Mouse (Mus musculus) liver, adult 2 months (tissue): Measurements from ENCODE around the gene Olfr279.

ENCODE experiments used
- CTCF ChIP-seq: fragments of 200-500 bp; IDR thresholded peaks from 2 replicates; pipeline ENCODE4 v1.5.1; 2011; ENCODE audit warnings: low read depth, low read length, control low read depth
- POLR2A ChIP-seq: fragments of 200-500 bp; IDR thresholded peaks from 2 replicates; pipeline ENCODE4 v1.6.1; 2011; ENCODE audit warnings: low read length, control low read depth; ENCODE audit not compliant: insufficient read depth; ENCODE audit errors: extremely low read depth

- TF ChIP-seq POLR2A, result no peak
- no peak for TF ChIP-seq CTCF
Measured at GRCm38 (mm10) chr15:98509387-98509786, 17.2 kb downstream of the Olfr279 start.
